Mouse (Mus musculus) midbrain, embryonic 15.5 days (tissue): ENCODE data around the gene Sp8. TPM values are rescaled to one million over a fixed set of nuclear protein-coding genes. Genes with fewer than 3 reads are reported as not detected.

Experiments used
- ATAC-seq: fragments of 200-750 bp; cut with Nextera tagmentation; replicated peaks from 2 replicates; pipeline ENCODE4 v1.8.0; 2017; ENCODE audit warnings: moderate TSS enrichment
- H3K27ac ChIP-seq: fragments of 300-500 bp; sonication (generic); 2 replicates; pipeline ENCODE4 v1.5.1; 2015; ENCODE audit warnings: mild to moderate bottlenecking, inconsistent platforms
- H3K27me3 ChIP-seq: fragments of 300-500 bp; sonication (generic); replicated peaks from 2 replicates; pipeline ENCODE4 v1.6.1; 2015; ENCODE audit warnings: inconsistent platforms
- H3K36me3 ChIP-seq: fragments of 300-500 bp; sonication (generic); replicated peaks from 2 replicates; pipeline ENCODE4 v1.6.1; 2015; ENCODE audit warnings: inconsistent platforms
- H3K4me1 ChIP-seq: fragments of 300-500 bp; sonication (generic); 2 replicates; pipeline ENCODE4 v1.6.1; 2015; ENCODE audit warnings: inconsistent platforms
- H3K4me2 ChIP-seq: fragments of 300-500 bp; sonication (generic); 2 replicates; pipeline ENCODE4 v1.6.1; 2015; ENCODE audit warnings: inconsistent platforms, mild to moderate bottlenecking, moderate library complexity
- H3K4me3 ChIP-seq: fragments of 300-500 bp; sonication (generic); 2 replicates; pipeline ENCODE4 v1.5.1; 2015; ENCODE audit warnings: mild to moderate bottlenecking, inconsistent platforms
- H3K9ac ChIP-seq: fragments of 300-500 bp; sonication (generic); 2 replicates; pipeline ENCODE4 v1.6.1; 2015; ENCODE audit warnings: mild to moderate bottlenecking, inconsistent platforms
- H3K9me3 ChIP-seq: fragments of 300-500 bp; sonication (generic); 2 replicates; pipeline ENCODE4 v1.6.1; 2016; ENCODE audit warnings: inconsistent platforms
- WGBS: fragments of 180-500 bp; shearing (Covaris S2); methylation state at CpG from one replicate; pipeline ENCODE4 v1.1.7; 2015; ENCODE audit warnings: mixed read lengths; 5-methylcytosine and 5-hydroxymethylcytosine counted together
- polyA plus RNA-seq: library from polyadenylated mRNA; unstranded; fragments of >200 nt; fragmentation: Nextera tagmentation; extraction: Ambion mirVana; gene quantifications from 2 replicates; pipeline ENCODE4 v1.2.1, GENCODE M21; 2015

The Sp8 gene
- polyA plus RNA-seq, 1 experiment from 2014 or later = 2.8 TPM

DNA sequence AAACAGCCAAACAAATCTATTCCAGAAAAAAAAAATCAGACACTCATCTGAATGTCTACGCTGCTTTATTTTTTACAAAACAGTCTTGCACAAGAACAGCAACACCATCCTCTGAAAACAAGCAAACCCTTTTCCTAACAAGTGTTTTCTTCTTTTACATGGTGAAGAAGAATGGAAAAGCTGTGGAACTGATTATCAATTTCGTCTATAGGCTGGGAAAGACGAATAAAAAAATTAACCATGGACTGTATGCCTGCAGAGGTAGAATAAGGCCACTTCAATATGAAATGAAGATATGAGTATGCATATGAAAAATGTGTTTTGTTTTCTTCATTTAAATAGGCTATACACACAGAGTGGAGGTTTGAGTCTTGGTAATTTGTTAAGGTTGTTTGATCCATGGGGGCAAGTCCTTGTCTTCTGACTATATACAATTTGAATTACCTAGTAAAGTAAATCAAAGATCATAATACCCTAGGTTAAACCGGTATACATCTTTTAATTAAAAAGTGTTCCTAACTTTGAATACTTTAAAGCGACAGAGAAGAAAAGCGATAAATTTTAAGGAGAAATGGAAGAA lies 4.1 kb upstream of the Sp8 start:
- Histone ChIP-seq H3K9ac (no peak overlapping the region), H3K4me1 (peaks cover 18% of the 10 kb centered on the region), H3K36me3 (no peaks in the 10 kb centered on the region), H3K4me3 (no peak overlapping the region), H3K27ac (no peak overlapping the region), H3K4me2 (no peak overlapping the region), H3K9me3 (no peaks in the 10 kb centered on the region), H3K27me3 (peaks cover 62% of the 10 kb centered on the region)
- WGBS = 15% methylated on average over 6 of the region's 6 CpGs
- ATAC-seq = no peak

DNA sequence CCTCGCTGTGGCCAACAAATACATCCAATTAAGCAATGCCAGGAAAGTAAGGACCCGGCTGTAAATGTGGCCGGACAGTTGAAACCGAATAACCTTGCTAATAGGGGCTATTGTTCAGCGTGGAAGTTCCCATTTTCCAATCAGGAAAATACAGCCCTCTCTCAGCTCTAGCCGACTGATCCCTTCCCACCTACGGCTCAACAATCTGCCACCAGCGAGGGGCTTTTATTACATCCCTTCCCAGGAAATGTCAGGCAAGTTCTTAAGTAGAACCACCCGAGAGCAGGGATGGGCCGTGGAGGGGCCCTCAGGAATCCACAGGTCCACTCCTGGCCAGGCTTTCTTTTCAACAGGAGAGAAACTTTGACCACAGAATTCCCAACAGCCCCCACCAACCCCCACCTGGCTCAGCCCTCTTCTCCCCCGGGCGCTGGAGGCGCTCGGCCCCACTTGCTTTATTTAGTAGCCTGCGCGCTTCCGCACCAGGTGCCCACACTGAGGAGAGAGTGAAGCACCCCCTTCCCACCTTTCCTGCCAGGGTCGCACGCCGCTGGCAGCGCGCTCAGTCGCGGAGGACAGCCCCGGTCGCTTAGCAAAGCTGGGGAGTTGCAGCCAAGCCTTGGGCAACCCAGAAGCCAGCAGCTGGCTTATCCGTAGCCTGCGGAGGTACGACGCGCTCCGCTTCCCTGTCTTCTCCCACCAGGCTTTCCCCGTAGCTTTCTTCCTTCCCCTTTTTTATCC lies 3.3 kb upstream of the Sp8 start:
- Histone ChIP-seq H3K9ac (no peak overlapping the region), H3K27ac (no peak overlapping the region), H3K9me3 (no peaks in the 10 kb centered on the region), H3K4me2 (peak overlapping the region; percentile 40), H3K36me3 (no peaks in the 10 kb centered on the region), H3K4me1 (peaks cover 18% of the 10 kb centered on the region), H3K27me3 (peaks cover 67% of the 10 kb centered on the region), H3K4me3 (peak overlapping the region; percentile 18)
- WGBS = 1% methylated on average over 33 of the region's 33 CpGs
- ATAC-seq = 0 out of 2 replicates have a peak, but pooled peaks have one; percentile 21

GRCm38 (mm10) chr12:118844111-118844510 lies 2.0 kb upstream of the Sp8 start:
- H3K9me3 ChIP-seq = no peaks in the 10 kb centered on the region
- peaks cover 64% of the 10 kb centered on the region for H3K27me3 ChIP-seq
- ATAC-seq = no peak
- H3K4me2 ChIP-seq = no peak overlapping the region
- peaks cover 28% of the 10 kb centered on the region for H3K4me1 ChIP-seq
- H3K27ac ChIP-seq = no peak overlapping the region
- no peaks in the 10 kb centered on the region for H3K36me3 ChIP-seq
- H3K9ac ChIP-seq = no peak overlapping the region
- H3K4me3 ChIP-seq = no peak overlapping the region

DNA sequence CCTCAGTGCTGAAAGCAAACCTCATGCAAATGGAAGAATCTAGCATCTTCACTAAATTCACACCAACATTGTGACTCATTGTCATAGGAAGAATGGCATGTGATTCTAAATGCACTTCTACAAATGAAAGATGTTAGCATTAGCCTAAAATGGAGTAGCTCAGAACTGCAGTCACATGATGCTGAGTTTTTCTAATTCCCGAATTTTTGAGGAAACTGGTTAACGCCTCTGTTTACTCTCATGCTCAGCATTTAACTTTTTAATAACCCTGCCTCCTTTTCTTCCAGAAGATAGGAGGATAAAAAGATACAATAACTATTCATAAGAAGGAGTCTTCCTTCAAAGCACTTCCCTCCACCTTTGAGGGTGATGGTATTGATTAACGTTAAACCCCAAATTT lies 1.3 kb upstream of the Sp8 start:
- no peak for ATAC-seq
- no peak overlapping the region for H3K4me2 ChIP-seq
- no peak overlapping the region for H3K27ac ChIP-seq
- no peaks in the 10 kb centered on the region for H3K36me3 ChIP-seq
- H3K4me3 ChIP-seq = no peak overlapping the region
- peaks cover 61% of the 10 kb centered on the region for H3K27me3 ChIP-seq
- no peak overlapping the region for H3K9ac ChIP-seq
- H3K4me1 ChIP-seq = peaks cover 33% of the 10 kb centered on the region
- H3K9me3 ChIP-seq = no peaks in the 10 kb centered on the region
- 13% methylated on average over 3 of the region's 3 CpGs for WGBS

GRCm38 (mm10) chr12:118845351-118845750 lies 778 bp upstream of the Sp8 start:
- H3K27ac ChIP-seq = no peak overlapping the region
- H3K4me1 ChIP-seq = peaks cover 33% of the 10 kb centered on the region
- ATAC-seq = no peak
- no peak overlapping the region for H3K4me3 ChIP-seq
- H3K36me3 ChIP-seq = no peaks in the 10 kb centered on the region
- 14% methylated on average over 3 of the region's 3 CpGs for WGBS
- no peak overlapping the region for H3K4me2 ChIP-seq
- H3K27me3 ChIP-seq = peaks cover 62% of the 10 kb centered on the region
- H3K9ac ChIP-seq = no peak overlapping the region
- no peaks in the 10 kb centered on the region for H3K9me3 ChIP-seq

- H3K4me1 ChIP-seq = peaks cover 33% of the 10 kb centered on the region
- H3K27me3 ChIP-seq = peaks cover 60% of the 10 kb centered on the region
- peak overlapping the region; percentile 40 for H3K4me3 ChIP-seq
- peak overlapping the region; percentile 57 for H3K4me2 ChIP-seq
- peak; percentile 57 for ATAC-seq
- no peaks in the 10 kb centered on the region for H3K36me3 ChIP-seq
- H3K27ac ChIP-seq = 0 out of 2 replicates have a peak overlapping the region, but pooled peaks have one; percentile 8
- under 1% methylated on average over 59 of the region's 59 CpGs for WGBS
- peak overlapping the region; percentile 29; the same call in 1 of the 2 replicates for H3K9ac ChIP-seq
- H3K9me3 ChIP-seq = no peaks in the 10 kb centered on the region
These were observed 656 bp downstream of the Sp8 start for GRCm38 (mm10) chr12:118846649-118847321.

DNA sequence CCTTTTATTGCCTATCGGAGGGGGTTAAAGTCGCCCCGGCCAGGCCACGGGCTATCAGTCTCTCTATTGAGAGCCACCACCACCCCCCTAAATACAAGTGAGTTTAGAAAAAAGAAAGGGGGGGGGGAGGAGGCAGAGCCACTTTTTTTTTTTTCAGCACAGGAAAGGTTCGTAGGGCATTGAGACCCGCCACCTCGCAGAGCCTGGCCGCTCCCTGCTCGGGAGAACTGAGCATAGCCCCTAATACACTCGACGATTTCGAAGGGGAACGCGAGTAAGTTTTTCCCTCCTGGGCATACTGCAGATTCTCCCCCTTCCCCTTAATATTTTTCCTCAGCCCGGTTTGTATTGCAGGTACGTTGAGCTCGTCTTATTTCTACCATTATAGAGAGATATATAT lies 1.3 kb downstream of the Sp8 start:
- Histone ChIP-seq H3K4me1 (peaks cover 33% of the 10 kb centered on the region), H3K4me3 (peak overlapping the region; percentile 40), H3K36me3 (no peaks in the 10 kb centered on the region), H3K27ac (0 out of 2 replicates have a peak overlapping the region, but pooled peaks have one; percentile 8), H3K9ac (0 out of 2 replicates have a peak overlapping the region, but pooled peaks have one; percentile 29), H3K27me3 (peaks cover 64% of the 10 kb centered on the region), H3K4me2 (peak overlapping the region; percentile 57), H3K9me3 (no peaks in the 10 kb centered on the region)
- no peak for ATAC-seq
- WGBS = 1% methylated on average over 17 of the region's 17 CpGs

- Histone ChIP-seq H3K27me3 (peaks cover 68% of the 10 kb centered on the region), H3K9ac (peak overlapping the region; percentile 18; the same call in 1 of the 2 replicates), H3K4me1 (peaks cover 30% of the 10 kb centered on the region), H3K4me2 (peak overlapping the region; percentile 57), H3K4me3 (peak overlapping the region; percentile 40), H3K36me3 (no peaks in the 10 kb centered on the region), H3K27ac (0 out of 2 replicates have a peak overlapping the region, but pooled peaks have one; percentile 29), H3K9me3 (no peaks in the 10 kb centered on the region)
- under 1% methylated on average over 22 of the region's 23 CpGs for WGBS
- ATAC-seq = peak; percentile 21
These were observed 1.8 kb downstream of the Sp8 start for GRCm38 (mm10) chr12:118847861-118848495.

GRCm38 (mm10) chr12:118848496-118849202 lies 2.5 kb downstream of the Sp8 start:
- peaks cover 27% of the 10 kb centered on the region for H3K4me1 ChIP-seq
- no peaks in the 10 kb centered on the region for H3K9me3 ChIP-seq
- peak; percentile 43 for ATAC-seq
- peak overlapping the region; percentile 40 for H3K4me3 ChIP-seq
- H3K9ac ChIP-seq = peak overlapping the region; percentile 18; the same call in 1 of the 2 replicates
- peaks cover 70% of the 10 kb centered on the region for H3K27me3 ChIP-seq
- under 1% methylated on average over 80 of the region's 80 CpGs for WGBS
- 0 out of 2 replicates have a peak overlapping the region, but pooled peaks have one; percentile 29 for H3K27ac ChIP-seq
- peak overlapping the region; percentile 57 for H3K4me2 ChIP-seq
- no peaks in the 10 kb centered on the region for H3K36me3 ChIP-seq

- Histone ChIP-seq H3K4me3 (peak overlapping the region; percentile 40), H3K9ac (peak overlapping the region; percentile 20; the same call in 1 of the 2 replicates), H3K9me3 (no peaks in the 10 kb centered on the region), H3K4me2 (peak overlapping the region; percentile 57), H3K36me3 (no peaks in the 10 kb centered on the region), H3K4me1 (peaks cover 29% of the 10 kb centered on the region), H3K27ac (no peak overlapping the region), H3K27me3 (peaks cover 65% of the 10 kb centered on the region)
- under 1% methylated on average over 78 of the region's 78 CpGs for WGBS
- peak; percentile 53 for ATAC-seq
These were observed 3.2 kb downstream of the Sp8 start for GRCm38 (mm10) chr12:118849203-118849861.

GRCm38 (mm10) chr12:118849996-118850395 lies 3.9 kb downstream of the Sp8 start:
- 1% methylated on average over 11 of the region's 11 CpGs for WGBS
- Histone ChIP-seq H3K4me1 (peaks cover 35% of the 10 kb centered on the region), H3K9ac (no peak overlapping the region), H3K4me2 (0 out of 2 replicates have a peak overlapping the region, but pooled peaks have one; percentile 57), H3K4me3 (peak overlapping the region; percentile 40), H3K27me3 (peaks cover 63% of the 10 kb centered on the region), H3K9me3 (no peaks in the 10 kb centered on the region), H3K27ac (no peak overlapping the region), H3K36me3 (no peaks in the 10 kb centered on the region)
- peak; percentile 27; the same call in 1 of the 2 replicates for ATAC-seq
